Mouse (Mus musculus): ENCODE measurements around the gene Bdp1.

- TF ChIP-seq POLR2A (IDR thresholded peaks at IDR 0.05; ENCODE audit: borderline replicate concordance, extremely low read depth, low read depth, low read length) (no peak), CTCF (IDR thresholded peaks at IDR 0.05; ENCODE audit: insufficient read depth, low read length) (no peak)
Measured at GRCm38 (mm10) chr13:99999078-99999477, 104.8 kb downstream of the Bdp1 start.
